Mouse (Mus musculus): ENCODE measurements around the gene Soat1. TPM values are rescaled to one million over a fixed set of nuclear protein-coding genes. Genes with fewer than 3 reads are reported as not detected.

Soat1 gene
- polyA plus RNA-seq, 1 experiment: 104 TPM

DNA sequence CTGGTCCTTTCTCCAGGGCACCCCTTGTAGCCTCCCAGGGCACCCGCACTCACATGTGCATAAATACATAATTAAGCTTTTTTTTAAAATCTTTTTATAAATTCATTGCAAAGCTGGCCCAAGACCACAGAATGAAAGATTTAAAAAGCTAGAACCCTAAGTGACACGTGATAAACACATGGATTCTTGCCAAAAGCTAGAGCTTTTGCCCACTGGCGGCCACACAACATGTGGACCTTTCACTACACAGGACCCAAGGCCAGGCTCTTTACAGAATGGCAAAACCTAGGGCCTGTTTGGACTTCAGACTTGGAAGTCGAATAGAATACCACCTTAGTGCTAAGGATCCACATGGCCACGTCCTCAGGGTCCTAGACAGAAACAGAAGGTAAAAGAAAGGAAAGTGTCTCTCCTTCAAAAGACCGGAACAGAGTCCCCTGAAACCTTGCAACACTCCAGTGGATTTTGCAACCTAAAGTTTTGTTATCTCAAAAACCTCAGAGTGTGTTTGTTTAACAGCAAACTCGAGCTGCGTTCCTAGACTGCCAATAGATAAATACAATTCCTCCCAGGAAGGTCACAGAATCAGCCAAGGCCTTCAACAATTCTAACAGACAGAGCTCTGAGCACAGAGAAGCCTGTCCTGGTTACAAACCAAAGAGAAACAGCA, 15.6 kb downstream of the Soat1 start:
- peaks cover 12% of the 10 kb centered on the region for H3K4me1 ChIP-seq (ENCODE audit: control insufficient read depth, insufficient read depth, low read length)
- no peak overlapping the region for H3K4me3 ChIP-seq (replicated peaks; ENCODE audit: extremely low read depth, low read depth, low read length)
- TF ChIP-seq POLR2A (IDR thresholded peaks at IDR 0.05; ENCODE audit: borderline replicate concordance, extremely low read depth, low read depth, low read length): no peak
- TF ChIP-seq CTCF (IDR thresholded peaks at IDR 0.05; ENCODE audit: insufficient read depth, low read length): no peak
- 41% methylated on average over 8 of the region's 8 CpGs for WGBS
- DNase-seq: no peak

GRCm38 (mm10) chr1:156455005-156455758, 18.9 kb downstream of the Soat1 start:
- DNase-seq: no peak
- TF ChIP-seq CTCF (IDR thresholded peaks at IDR 0.05; ENCODE audit: insufficient read depth, low read length) (no peak), POLR2A (IDR thresholded peaks at IDR 0.05; ENCODE audit: borderline replicate concordance, extremely low read depth, low read depth, low read length) (no peak)
- 92% methylated on average over 2 of the region's 2 CpGs for WGBS
- Histone ChIP-seq H3K4me1 (ENCODE audit: control insufficient read depth, insufficient read depth, low read length) (peaks cover 11% of the 10 kb centered on the region), H3K4me3 (replicated peaks; ENCODE audit: extremely low read depth, low read depth, low read length) (no peak overlapping the region)

- peaks cover 6% of the 10 kb centered on the region for H3K4me1 ChIP-seq (ENCODE audit: control insufficient read depth, insufficient read depth, low read length)
- no peak for DNase-seq
- WGBS: 34% methylated on average over 7 of the region's 7 CpGs
- no peak overlapping the region for H3K4me3 ChIP-seq (replicated peaks; ENCODE audit: extremely low read depth, low read depth, low read length)
- TF ChIP-seq POLR2A (IDR thresholded peaks at IDR 0.05; ENCODE audit: borderline replicate concordance, extremely low read depth, low read depth, low read length) (no peak), CTCF (IDR thresholded peaks at IDR 0.05; ENCODE audit: insufficient read depth, low read length) (no peak)
Measured at GRCm38 (mm10) chr1:156454384-156454783, 19.7 kb downstream of the Soat1 start.

GRCm38 (mm10) chr1:156453876-156454275, 20.3 kb downstream of the Soat1 start:
- WGBS: 56% methylated on average over 10 of the region's 10 CpGs
- Histone ChIP-seq H3K4me1 (ENCODE audit: control insufficient read depth, insufficient read depth, low read length) (peaks cover 6% of the 10 kb centered on the region; the same call in 1 of the 2 replicates), H3K4me3 (replicated peaks; ENCODE audit: extremely low read depth, low read depth, low read length) (no peak overlapping the region)
- DNase-seq: no peak
- TF ChIP-seq CTCF (IDR thresholded peaks at IDR 0.05; ENCODE audit: insufficient read depth, low read length) (no peak), POLR2A (IDR thresholded peaks at IDR 0.05; ENCODE audit: borderline replicate concordance, extremely low read depth, low read depth, low read length) (no peak)

- WGBS: 25% methylated on average over 4 of the region's 4 CpGs
- DNase-seq: no peak
- no peak overlapping the region for H3K4me3 ChIP-seq (replicated peaks; ENCODE audit: extremely low read depth, low read depth, low read length)
- peaks cover 6% of the 10 kb centered on the region; the same call in 1 of the 2 replicates for H3K4me1 ChIP-seq (ENCODE audit: control insufficient read depth, insufficient read depth, low read length)
- TF ChIP-seq CTCF (IDR thresholded peaks at IDR 0.05; ENCODE audit: insufficient read depth, low read length) (no peak), POLR2A (IDR thresholded peaks at IDR 0.05; ENCODE audit: borderline replicate concordance, extremely low read depth, low read depth, low read length) (no peak)
Measured at GRCm38 (mm10) chr1:156450478-156450877, 23.7 kb downstream of the Soat1 start.

DNA sequence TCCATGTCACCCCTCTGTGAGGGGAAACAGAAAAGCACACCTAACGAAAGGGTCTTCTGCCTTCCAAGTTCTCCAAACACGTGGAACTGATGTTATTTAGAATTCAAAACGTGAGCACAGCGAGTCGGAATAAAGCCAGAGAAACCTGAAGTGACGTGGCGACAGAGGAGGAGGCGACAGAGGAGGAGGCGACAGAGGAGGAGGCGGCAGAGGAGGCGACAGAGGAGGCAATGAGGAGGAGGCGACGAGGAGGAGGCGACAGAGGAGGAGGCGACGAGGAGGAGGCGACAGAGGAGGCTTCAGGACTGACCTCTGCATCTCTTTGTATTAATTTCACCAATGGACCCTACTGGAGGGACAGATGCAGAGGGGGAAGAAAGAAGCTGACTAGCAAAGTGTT, 24.4 kb downstream of the Soat1 start:
- H3K4me1 ChIP-seq (ENCODE audit: control insufficient read depth, insufficient read depth, low read length): peaks cover 6% of the 10 kb centered on the region
- H3K4me3 ChIP-seq (replicated peaks; ENCODE audit: extremely low read depth, low read depth, low read length): no peak overlapping the region
- WGBS: 75% methylated on average over 17 of the region's 17 CpGs
- TF ChIP-seq POLR2A (IDR thresholded peaks at IDR 0.05; ENCODE audit: borderline replicate concordance, extremely low read depth, low read depth, low read length) (no peak), CTCF (IDR thresholded peaks at IDR 0.05; ENCODE audit: insufficient read depth, low read length) (no peak)
- DNase-seq: no peak

DNA sequence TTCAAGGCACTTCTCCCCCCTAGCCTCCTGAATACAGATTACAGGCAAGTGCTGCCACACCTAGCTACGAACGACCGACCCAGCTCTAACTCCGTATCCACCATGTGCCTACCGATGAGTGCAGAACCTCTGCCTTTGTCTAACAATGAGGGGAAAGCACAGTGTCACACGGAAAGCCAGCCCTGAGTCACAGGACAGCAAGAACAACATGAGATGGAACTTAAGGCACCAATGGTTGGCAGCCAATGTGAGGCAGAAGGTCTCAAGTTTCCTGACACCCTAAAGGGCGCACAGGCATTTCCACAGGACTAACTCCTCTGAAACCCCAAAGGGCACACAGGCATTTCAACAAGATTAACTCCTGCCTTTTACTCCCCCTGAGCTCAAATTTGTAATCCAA, 25.0 kb downstream of the Soat1 start:
- 83% methylated on average over 7 of the region's 7 CpGs for WGBS
- Histone ChIP-seq H3K4me1 (ENCODE audit: control insufficient read depth, insufficient read depth, low read length) (peaks cover 6% of the 10 kb centered on the region), H3K4me3 (replicated peaks; ENCODE audit: extremely low read depth, low read depth, low read length) (no peak overlapping the region)
- TF ChIP-seq CTCF (IDR thresholded peaks at IDR 0.05; ENCODE audit: insufficient read depth, low read length) (no peak), POLR2A (IDR thresholded peaks at IDR 0.05; ENCODE audit: borderline replicate concordance, extremely low read depth, low read depth, low read length) (no peak)
- no peak for DNase-seq

DNA sequence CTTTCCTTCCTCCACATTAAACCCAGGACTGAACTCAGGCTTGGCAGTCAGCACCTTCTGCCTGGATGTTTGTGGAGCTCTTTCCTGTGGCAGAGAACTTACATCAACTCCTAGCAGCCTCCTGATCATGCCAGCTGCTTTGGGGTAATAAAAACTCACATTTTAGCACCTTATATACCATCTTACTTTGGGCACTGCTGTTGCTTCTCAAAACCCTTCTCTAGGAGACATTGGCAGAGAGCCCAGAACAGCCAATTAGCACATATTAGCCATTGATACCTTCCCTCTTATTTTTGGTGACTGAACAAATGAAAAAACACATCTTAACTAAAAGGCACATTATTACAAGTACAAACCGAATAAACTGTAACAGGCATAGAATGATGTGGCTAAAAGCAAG, 29.1 kb downstream of the Soat1 start:
- H3K4me3 ChIP-seq (replicated peaks; ENCODE audit: extremely low read depth, low read depth, low read length): no peak overlapping the region
- TF ChIP-seq POLR2A (IDR thresholded peaks at IDR 0.05; ENCODE audit: borderline replicate concordance, extremely low read depth, low read depth, low read length): no peak
- TF ChIP-seq CTCF (IDR thresholded peaks at IDR 0.05; ENCODE audit: insufficient read depth, low read length): no peak
- no peaks in the 10 kb centered on the region; the same call in 1 of the 2 replicates for H3K4me1 ChIP-seq (ENCODE audit: control insufficient read depth, insufficient read depth, low read length)
- 80% methylated on average over 1 of the region's 1 CpGs for WGBS
- no peak for DNase-seq

DNA sequence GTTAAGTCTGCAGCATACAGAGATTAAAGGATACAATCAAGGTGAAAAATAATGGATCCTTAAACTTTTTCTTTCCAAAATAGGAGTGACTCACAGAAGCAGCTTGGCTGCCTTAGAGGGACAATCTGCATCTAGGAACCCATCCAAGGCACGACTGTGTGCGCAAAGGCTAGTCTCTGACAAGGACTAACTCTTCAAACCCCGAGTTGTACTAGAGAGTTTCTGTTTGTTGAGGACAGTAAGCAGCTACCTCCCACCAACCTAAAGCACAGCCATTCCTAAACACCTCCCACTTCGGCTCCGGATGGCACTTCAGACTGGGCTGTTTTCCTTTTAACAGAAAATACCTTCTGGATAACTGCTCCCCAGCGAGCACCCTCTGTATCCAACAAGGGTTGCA, 31.4 kb downstream of the Soat1 start:
- TF ChIP-seq CTCF (IDR thresholded peaks at IDR 0.05; ENCODE audit: insufficient read depth, low read length) (no peak), POLR2A (IDR thresholded peaks at IDR 0.05; ENCODE audit: borderline replicate concordance, extremely low read depth, low read depth, low read length) (no peak)
- H3K4me3 ChIP-seq (replicated peaks; ENCODE audit: extremely low read depth, low read depth, low read length): no peak overlapping the region
- no peak for DNase-seq
- H3K4me1 ChIP-seq (ENCODE audit: control insufficient read depth, insufficient read depth, low read length): no peaks in the 10 kb centered on the region; the same call in 1 of the 2 replicates
- 65% methylated on average over 6 of the region's 6 CpGs for WGBS

- Histone ChIP-seq H3K4me1 (ENCODE audit: control insufficient read depth, insufficient read depth, low read length) (no peaks in the 10 kb centered on the region; the same call in 1 of the 2 replicates), H3K4me3 (replicated peaks; ENCODE audit: extremely low read depth, low read depth, low read length) (no peak overlapping the region)
- 90% methylated on average over 12 of the region's 12 CpGs for WGBS
- no peak for DNase-seq
- TF ChIP-seq CTCF (IDR thresholded peaks at IDR 0.05; ENCODE audit: insufficient read depth, low read length) (no peak), POLR2A (IDR thresholded peaks at IDR 0.05; ENCODE audit: borderline replicate concordance, extremely low read depth, low read depth, low read length) (no peak)
Measured at GRCm38 (mm10) chr1:156442266-156442665, 31.9 kb downstream of the Soat1 start.
